Mouse (Mus musculus) heart, embryonic 10.5 days (tissue): ENCODE measurements around the gene Hsdl2. TPM values are rescaled to one million over a fixed set of nuclear protein-coding genes. Genes with fewer than 3 reads are reported as not detected.

Experiments
- DNase-seq: peaks from one replicate; pipeline ENCODE4 v3.0.0-alpha.2; 2017; ENCODE audit warnings: low spot score
- H3K27ac ChIP-seq: fragments of 300-500 bp; sonication (generic); 2 replicates; pipeline ENCODE4 v1.5.1; 2016; ENCODE audit warnings: mild to moderate bottlenecking
- H3K27me3 ChIP-seq: fragments of 300-500 bp; sonication (generic); 2 replicates; pipeline ENCODE4 v1.6.1; 2016; ENCODE audit warnings: mild to moderate bottlenecking; ENCODE audit not compliant: poor library complexity, insufficient read depth, severe bottlenecking
- H3K36me3 ChIP-seq: fragments of 300-500 bp; sonication (generic); 2 replicates; pipeline ENCODE4 v1.6.1; 2016; ENCODE audit warnings: mild to moderate bottlenecking, moderate library complexity
- H3K4me1 ChIP-seq: fragments of 300-500 bp; sonication (generic); 2 replicates; pipeline ENCODE4 v1.6.1; 2016; ENCODE audit warnings: mild to moderate bottlenecking
- H3K4me3 ChIP-seq: fragments of 300-500 bp; sonication (generic); 2 replicates; pipeline ENCODE4 v1.5.1; 2016; ENCODE audit warnings: mild to moderate bottlenecking, moderate library complexity
- H3K9me3 ChIP-seq: fragments of 300-500 bp; sonication (generic); 2 replicates; pipeline ENCODE4 v1.6.1; 2016; ENCODE audit warnings: mild to moderate bottlenecking, moderate library complexity
- WGBS: fragments of 180-500 bp; shearing (Covaris S2); methylation state at CpG from one replicate; pipeline ENCODE4 v1.1.7; 2016; 5-methylcytosine and 5-hydroxymethylcytosine counted together
- polyA plus RNA-seq: library from polyadenylated mRNA; unstranded; fragments of >200 nt; fragmentation: Nextera tagmentation; extraction: Ambion mirVana; gene quantifications from 2 replicates; pipeline ENCODE4 v1.2.1, GENCODE M21; 2016

Hsdl2 gene
- polyA plus RNA-seq, result 27.6 and 32.5 TPM in 2 replicates

GRCm38 (mm10) chr4:59581314-59582185 is at the start of gene Hsdl2:
TSS of gene Hsdl2 (plus strand) at chr4:59581563.
- under 1% methylated on average over 61 of the region's 61 CpGs for WGBS
- Histone ChIP-seq H3K4me1 (peaks cover 11% of the 10 kb centered on the region), H3K27ac (peak within 1 kb of the TSS; percentile 90), H3K9me3 (no peaks in the 10 kb centered on the region), H3K36me3 (no peaks in the 10 kb centered on the region), H3K4me3 (peak within 1 kb of the TSS; percentile 69), H3K27me3 (no peaks in the 10 kb centered on the region)
- peak; percentile 100 for DNase-seq

GRCm38 (mm10) chr4:59533268-59533667 is 48.1 kb upstream of the Hsdl2 start:
- DNase-seq, result no peak
- Histone ChIP-seq H3K9me3 (no peaks in the 10 kb centered on the region), H3K36me3 (no peaks in the 10 kb centered on the region), H3K27ac (peak overlapping the region; percentile 42; the same call in 1 of the 2 replicates), H3K4me1 (peaks cover 8% of the 10 kb centered on the region; the same call in 1 of the 2 replicates), H3K27me3 (no peaks in the 10 kb centered on the region), H3K4me3 (no peak overlapping the region)
- WGBS, result 29% methylated on average over 2 of the region's 2 CpGs

GRCm38 (mm10) chr4:59535624-59536023 is 45.7 kb upstream of the Hsdl2 start:
- Histone ChIP-seq H3K9me3 (no peaks in the 10 kb centered on the region), H3K4me3 (no peak overlapping the region), H3K4me1 (peaks cover 5% of the 10 kb centered on the region; the same call in 1 of the 2 replicates), H3K36me3 (no peaks in the 10 kb centered on the region), H3K27me3 (no peaks in the 10 kb centered on the region), H3K27ac (no peak overlapping the region)
- DNase-seq, result no peak

GRCm38 (mm10) chr4:59536281-59536680 is 45.1 kb upstream of the Hsdl2 start:
- 100% methylated on average over 1 of the region's 1 CpGs for WGBS
- peaks cover 5% of the 10 kb centered on the region; the same call in 1 of the 2 replicates for H3K4me1 ChIP-seq
- H3K9me3 ChIP-seq, result no peaks in the 10 kb centered on the region
- no peak for DNase-seq
- 0 out of 2 replicates have a peak, but pooled peaks cover under 1% of the 10 kb centered on the region for H3K36me3 ChIP-seq
- H3K4me3 ChIP-seq, result no peak overlapping the region
- H3K27me3 ChIP-seq, result no peaks in the 10 kb centered on the region
- no peak overlapping the region for H3K27ac ChIP-seq

- no peak for DNase-seq
- H3K4me3 ChIP-seq, result no peak overlapping the region
- H3K9me3 ChIP-seq, result no peaks in the 10 kb centered on the region
- H3K36me3 ChIP-seq, result peaks cover 3% of the 10 kb centered on the region; the same call in 1 of the 2 replicates
- H3K4me1 ChIP-seq, result peaks cover 8% of the 10 kb centered on the region; the same call in 1 of the 2 replicates
- H3K27me3 ChIP-seq, result no peaks in the 10 kb centered on the region
- no peak overlapping the region for H3K27ac ChIP-seq
Observed at GRCm38 (mm10) chr4:59543006-59543405, 38.4 kb upstream of the Hsdl2 start.

GRCm38 (mm10) chr4:59544654-59545053 is 36.7 kb upstream of the Hsdl2 start:
- no peak for DNase-seq
- H3K9me3 ChIP-seq, result no peaks in the 10 kb centered on the region

GRCm38 (mm10) chr4:59546285-59547071 is 34.9 kb upstream of the Hsdl2 start:
- Histone ChIP-seq H3K9me3 (no peaks in the 10 kb centered on the region), H3K36me3 (peaks cover under 1% of the 10 kb centered on the region; the same call in 1 of the 2 replicates), H3K4me1 (peaks cover 8% of the 10 kb centered on the region; the same call in 1 of the 2 replicates), H3K4me3 (no peak overlapping the region), H3K27me3 (no peaks in the 10 kb centered on the region), H3K27ac (no peak overlapping the region)
- WGBS, result 66% methylated on average over 7 of the region's 7 CpGs
- no peak for DNase-seq

More at GRCm38 (mm10) chr4:59544654-59545053, 36.7 kb upstream of the Hsdl2 start:
- Histone ChIP-seq H3K27ac (no peak overlapping the region), H3K4me1 (peaks cover 8% of the 10 kb centered on the region; the same call in 1 of the 2 replicates), H3K36me3 (peaks cover 3% of the 10 kb centered on the region; the same call in 1 of the 2 replicates), H3K4me3 (no peak overlapping the region), H3K27me3 (no peaks in the 10 kb centered on the region)
- 74% methylated on average over 2 of the region's 2 CpGs for WGBS

- no peaks in the 10 kb centered on the region for H3K27me3 ChIP-seq
- 23% methylated on average over 11 of the region's 11 CpGs for WGBS
- H3K4me3 ChIP-seq, result peak overlapping the region; percentile 86
- H3K4me1 ChIP-seq, result peaks cover 8% of the 10 kb centered on the region; the same call in 1 of the 2 replicates
- H3K9me3 ChIP-seq, result no peaks in the 10 kb centered on the region
- no peak for DNase-seq
- H3K27ac ChIP-seq, result no peak overlapping the region
- H3K36me3 ChIP-seq, result no peaks in the 10 kb centered on the region
Observed at GRCm38 (mm10) chr4:59547136-59547889, 34.0 kb upstream of the Hsdl2 start.

GRCm38 (mm10) chr4:59548011-59548559 is 33.3 kb upstream of the Hsdl2 start:
- peak overlapping the region; percentile 86 for H3K4me3 ChIP-seq
- H3K27ac ChIP-seq, result peak overlapping the region; percentile 96
- peaks cover 8% of the 10 kb centered on the region; the same call in 1 of the 2 replicates for H3K4me1 ChIP-seq
- H3K27me3 ChIP-seq, result no peaks in the 10 kb centered on the region
- no peaks in the 10 kb centered on the region for H3K9me3 ChIP-seq
- no peak for DNase-seq
- WGBS, result 4% methylated on average over 18 of the region's 18 CpGs
- no peaks in the 10 kb centered on the region for H3K36me3 ChIP-seq

- WGBS, result under 1% methylated on average over 83 of the region's 83 CpGs
- DNase-seq, result peak; percentile 88
- H3K27me3 ChIP-seq, result no peaks in the 10 kb centered on the region
Observed at GRCm38 (mm10) chr4:59548560-59549174, 32.7 kb upstream of the Hsdl2 start.

GRCm38 (mm10) chr4:59549175-59549976 is 32.0 kb upstream of the Hsdl2 start, which contains the start of gene Ptbp3:
TSS of gene Ptbp3 (minus strand) at chr4:59549364.
- peaks cover 8% of the 10 kb centered on the region; the same call in 1 of the 2 replicates for H3K4me1 ChIP-seq
- WGBS, result under 1% methylated on average over 73 of the region's 83 CpGs

More at GRCm38 (mm10) chr4:59548560-59549174, 32.7 kb upstream of the Hsdl2 start:
- H3K27ac ChIP-seq, result peak overlapping the region; percentile 96
- peaks cover 8% of the 10 kb centered on the region; the same call in 1 of the 2 replicates for H3K4me1 ChIP-seq
- no peaks in the 10 kb centered on the region for H3K36me3 ChIP-seq
- H3K4me3 ChIP-seq, result peak overlapping the region; percentile 86
- no peaks in the 10 kb centered on the region for H3K9me3 ChIP-seq

More at GRCm38 (mm10) chr4:59549175-59549976, 32.0 kb upstream of the Hsdl2 start, which contains the start of gene Ptbp3:
- DNase-seq, result peak; percentile 97
- H3K36me3 ChIP-seq, result no peaks in the 10 kb centered on the region
- H3K4me3 ChIP-seq, result peak within 1 kb of the TSS; percentile 86
- H3K27me3 ChIP-seq, result no peaks in the 10 kb centered on the region
- peak within 1 kb of the TSS; percentile 96 for H3K27ac ChIP-seq
- no peaks in the 10 kb centered on the region for H3K9me3 ChIP-seq
